Mouse (Mus musculus): Measurements from ENCODE around the gene Fkbpl. TPM values are rescaled to one million over a fixed set of nuclear protein-coding genes. Genes with fewer than 3 reads are reported as not detected.
A peak's percentile ranks its signal among the peaks of the same experiment; 100 is the strongest.

The Fkbpl gene
- polyA plus RNA-seq, 1 experiment from 2014 or later, result 19.3 TPM

DNA sequence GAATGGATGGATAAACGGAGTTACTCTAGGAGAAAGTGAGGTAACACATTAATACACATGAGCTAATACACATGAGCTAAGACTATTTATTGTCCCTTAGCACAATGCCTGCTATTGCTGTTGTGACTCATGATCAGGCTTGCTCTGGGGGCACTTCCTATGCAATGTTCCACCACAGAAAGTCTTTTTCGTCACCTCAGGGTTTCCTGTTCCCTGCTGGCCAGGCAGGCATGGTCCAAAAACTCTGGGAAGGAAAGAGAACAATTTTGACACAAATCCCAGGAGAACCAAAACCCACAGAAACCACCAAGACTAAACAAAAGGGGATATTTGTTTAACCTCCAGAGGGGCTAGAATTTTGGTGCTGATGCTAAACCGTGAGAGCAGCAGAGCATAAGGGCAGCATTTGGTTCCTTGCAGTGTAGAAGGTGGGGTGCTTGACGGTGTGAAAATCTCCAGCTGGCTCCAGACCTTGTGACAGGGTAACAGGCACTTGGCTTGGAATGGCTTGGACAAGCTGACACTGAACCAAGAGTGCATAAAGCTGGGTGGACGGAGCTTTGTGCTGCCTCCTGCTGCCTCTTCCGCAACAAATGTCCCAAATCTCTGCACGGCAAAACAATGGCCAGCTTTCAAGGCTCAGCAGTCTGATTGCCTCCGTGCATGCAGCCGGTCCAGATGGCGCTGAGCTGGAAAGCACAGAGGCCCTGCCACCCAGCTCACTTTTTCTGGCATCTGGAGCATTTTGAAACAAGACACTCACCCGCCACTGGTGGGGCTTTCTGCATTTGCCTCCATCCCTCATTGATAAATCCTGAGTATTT lies 3.6 kb upstream of the Fkbpl start:
- 18% methylated on average over 11 of the region's 11 CpGs for WGBS

GRCm38 (mm10) chr17:34641945-34642344 lies 2.6 kb upstream of the Fkbpl start:
- H3K27ac ChIP-seq (replicated peaks; ENCODE audit: low read depth, low read length), result peak overlapping the region; percentile 83
- 84% methylated on average over 3 of the region's 3 CpGs for WGBS

More for the DNA sequence above, 3.6 kb upstream of the Fkbpl start:
- Histone ChIP-seq H3K4me3 (ENCODE audit: low read depth, low read length) (no peak overlapping the region), H3K9me3 (ENCODE audit: control insufficient read depth, low read length) (no peaks in the 10 kb centered on the region), H3K27ac (replicated peaks; ENCODE audit: low read depth, low read length) (peak overlapping the region; percentile 83), H3K4me1 (ENCODE audit: control insufficient read depth, insufficient read depth, low read length) (peaks cover 11% of the 10 kb centered on the region), H3K4me2 (ENCODE audit: low read depth, severe bottlenecking) (peak overlapping the region; percentile 8; the same call in 1 of the 2 replicates), H3K27me3 (ENCODE audit: control insufficient read depth, insufficient read depth, low read length) (no peaks in the 10 kb centered on the region), H3K36me3 (ENCODE audit: control insufficient read depth, insufficient read depth, low read length) (no peaks in the 10 kb centered on the region), H3K9ac (ENCODE audit: low read length) (peak overlapping the region; percentile 34; the same call in 1 of the 2 replicates)
- ATAC-seq (ENCODE audit: insufficient number of reproducible peaks, low FRiP score, low TSS enrichment, low read depth) (0 out of 2 replicates have a peak, but pooled peaks have one; percentile 18), DNase-seq (ENCODE audit: low spot score) (peak; percentile 60)

GRCm38 (mm10) chr17:34643379-34643778 lies 1.2 kb upstream of the Fkbpl start:
- Histone ChIP-seq H3K27ac (replicated peaks; ENCODE audit: low read depth, low read length) (no peak overlapping the region), H3K4me3 (ENCODE audit: low read depth, low read length) (no peak overlapping the region), H3K4me1 (ENCODE audit: control insufficient read depth, insufficient read depth, low read length) (peaks cover 17% of the 10 kb centered on the region), H3K9me3 (ENCODE audit: control insufficient read depth, low read length) (no peaks in the 10 kb centered on the region), H3K9ac (ENCODE audit: low read length) (no peak overlapping the region), H3K27me3 (ENCODE audit: control insufficient read depth, insufficient read depth, low read length) (no peaks in the 10 kb centered on the region), H3K4me2 (ENCODE audit: low read depth, severe bottlenecking) (no peak overlapping the region), H3K36me3 (ENCODE audit: control insufficient read depth, insufficient read depth, low read length) (no peaks in the 10 kb centered on the region)
- WGBS, result 94% methylated on average over 4 of the region's 4 CpGs
- ATAC-seq (ENCODE audit: insufficient number of reproducible peaks, low FRiP score, low TSS enrichment, low read depth) (no peak), DNase-seq (ENCODE audit: low spot score) (no peak)

More at GRCm38 (mm10) chr17:34641945-34642344, 2.6 kb upstream of the Fkbpl start:
- H3K4me3 ChIP-seq (ENCODE audit: low read depth, low read length), result no peak overlapping the region
- H3K9me3 ChIP-seq (ENCODE audit: control insufficient read depth, low read length), result no peaks in the 10 kb centered on the region
- no peak for DNase-seq (ENCODE audit: low spot score)
- no peak for ATAC-seq (ENCODE audit: insufficient number of reproducible peaks, low FRiP score, low TSS enrichment, low read depth)
- no peak overlapping the region for H3K4me2 ChIP-seq (ENCODE audit: low read depth, severe bottlenecking)
- peaks cover 11% of the 10 kb centered on the region for H3K4me1 ChIP-seq (ENCODE audit: control insufficient read depth, insufficient read depth, low read length)
- H3K9ac ChIP-seq (ENCODE audit: low read length), result no peak overlapping the region
- H3K36me3 ChIP-seq (ENCODE audit: control insufficient read depth, insufficient read depth, low read length), result no peaks in the 10 kb centered on the region
- H3K27me3 ChIP-seq (ENCODE audit: control insufficient read depth, insufficient read depth, low read length), result no peaks in the 10 kb centered on the region

GRCm38 (mm10) chr17:34643944-34644343 lies 620 bp upstream of the Fkbpl start:
- H3K4me3 ChIP-seq (ENCODE audit: low read depth, low read length), result no peak overlapping the region

DNA sequence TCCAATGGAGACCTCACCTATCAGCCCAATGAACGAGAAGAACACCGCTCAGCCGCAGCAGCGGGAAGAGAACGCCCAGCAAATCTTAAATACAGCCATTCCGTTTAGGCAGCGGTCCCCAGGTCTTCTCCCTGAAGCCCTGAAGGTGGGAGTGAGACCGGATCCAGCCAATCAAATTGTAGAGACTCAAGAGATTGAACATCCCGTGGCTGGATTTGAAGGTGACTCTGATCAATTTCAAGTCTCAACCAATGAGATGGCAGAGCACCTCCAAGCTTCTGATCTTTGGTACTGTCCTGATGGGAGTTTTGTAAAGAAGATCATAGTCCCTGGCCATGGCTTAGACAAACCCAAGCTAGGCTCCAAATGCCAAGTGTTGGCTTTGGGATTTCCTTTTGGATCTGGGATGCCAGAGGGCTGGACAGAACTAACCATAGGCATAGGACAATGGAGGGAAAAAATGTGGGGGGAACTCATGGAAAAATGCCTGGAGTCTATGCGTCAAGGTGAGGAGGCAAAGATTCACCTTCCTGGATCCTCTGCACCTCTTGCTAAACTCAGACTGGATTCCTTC lies 779 bp downstream of the Fkbpl start:
- ATAC-seq (ENCODE audit: insufficient number of reproducible peaks, low FRiP score, low TSS enrichment, low read depth), result no peak
- Histone ChIP-seq H3K9me3 (ENCODE audit: control insufficient read depth, low read length) (no peaks in the 10 kb centered on the region), H3K9ac (ENCODE audit: low read length) (no peak overlapping the region), H3K4me2 (ENCODE audit: low read depth, severe bottlenecking) (peak overlapping the region; percentile 38), H3K4me3 (ENCODE audit: low read depth, low read length) (peak overlapping the region; percentile 55), H3K27me3 (ENCODE audit: control insufficient read depth, insufficient read depth, low read length) (no peaks in the 10 kb centered on the region), H3K36me3 (ENCODE audit: control insufficient read depth, insufficient read depth, low read length) (peaks cover 6% of the 10 kb centered on the region; the same call in 1 of the 2 replicates), H3K4me1 (ENCODE audit: control insufficient read depth, insufficient read depth, low read length) (peaks cover 17% of the 10 kb centered on the region), H3K27ac (replicated peaks; ENCODE audit: low read depth, low read length) (no peak overlapping the region)
- WGBS, result 46% methylated on average over 10 of the region's 10 CpGs
- DNase-seq (ENCODE audit: low spot score), result no peak

More at GRCm38 (mm10) chr17:34643944-34644343, 620 bp upstream of the Fkbpl start:
- H3K9me3 ChIP-seq (ENCODE audit: control insufficient read depth, low read length), result no peaks in the 10 kb centered on the region
- H3K4me1 ChIP-seq (ENCODE audit: control insufficient read depth, insufficient read depth, low read length), result peaks cover 17% of the 10 kb centered on the region
- DNase-seq (ENCODE audit: low spot score) (no peak), ATAC-seq (ENCODE audit: insufficient number of reproducible peaks, low FRiP score, low TSS enrichment, low read depth) (no peak)
- no peak overlapping the region for H3K9ac ChIP-seq (ENCODE audit: low read length)
- WGBS, result 82% methylated on average over 10 of the region's 10 CpGs
- H3K27ac ChIP-seq (replicated peaks; ENCODE audit: low read depth, low read length), result no peak overlapping the region
- H3K27me3 ChIP-seq (ENCODE audit: control insufficient read depth, insufficient read depth, low read length), result no peaks in the 10 kb centered on the region
- no peak overlapping the region for H3K4me2 ChIP-seq (ENCODE audit: low read depth, severe bottlenecking)
- H3K36me3 ChIP-seq (ENCODE audit: control insufficient read depth, insufficient read depth, low read length), result no peaks in the 10 kb centered on the region

DNA sequence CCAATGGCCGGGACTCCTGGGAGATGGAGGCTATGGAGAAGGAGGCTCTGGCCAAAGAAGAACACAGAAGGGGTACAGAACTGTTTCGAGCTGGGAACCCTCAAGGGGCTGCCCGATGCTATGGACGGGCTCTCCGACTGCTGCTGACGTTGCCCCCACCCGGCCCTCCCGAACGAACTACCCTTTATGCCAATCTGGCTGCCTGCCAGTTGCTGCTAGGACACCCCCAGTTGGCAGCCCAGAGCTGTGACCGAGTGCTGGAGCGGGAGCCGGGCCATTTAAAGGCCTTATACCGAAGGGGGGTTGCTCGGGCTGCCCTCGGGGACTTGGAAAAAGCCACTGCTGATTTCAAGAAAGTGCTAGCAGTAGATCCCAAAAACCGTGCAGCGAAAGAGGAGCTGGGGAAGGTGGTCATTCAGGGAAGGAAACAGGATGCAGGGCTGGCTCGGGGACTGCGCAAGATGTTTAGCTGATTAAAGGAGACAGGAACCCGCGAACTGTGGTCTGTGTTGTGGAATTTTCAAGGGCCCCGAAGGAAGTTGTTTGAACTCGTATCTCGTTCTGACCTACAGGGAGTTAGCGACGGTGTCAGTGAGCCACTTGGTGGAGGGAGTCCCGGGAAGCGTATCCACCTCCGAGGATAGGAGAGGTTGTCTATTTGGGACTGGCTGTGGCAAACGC lies 1.4 kb downstream of the Fkbpl start:
- ATAC-seq (ENCODE audit: insufficient number of reproducible peaks, low FRiP score, low TSS enrichment, low read depth) (no peak), DNase-seq (ENCODE audit: low spot score) (no peak)
- Histone ChIP-seq H3K27me3 (ENCODE audit: control insufficient read depth, insufficient read depth, low read length) (no peaks in the 10 kb centered on the region), H3K27ac (replicated peaks; ENCODE audit: low read depth, low read length) (no peak overlapping the region), H3K4me2 (ENCODE audit: low read depth, severe bottlenecking) (no peak overlapping the region; the same call in 1 of the 2 replicates), H3K9me3 (ENCODE audit: control insufficient read depth, low read length) (no peaks in the 10 kb centered on the region), H3K4me3 (ENCODE audit: low read depth, low read length) (no peak overlapping the region), H3K9ac (ENCODE audit: low read length) (no peak overlapping the region), H3K4me1 (ENCODE audit: control insufficient read depth, insufficient read depth, low read length) (peaks cover 12% of the 10 kb centered on the region), H3K36me3 (ENCODE audit: control insufficient read depth, insufficient read depth, low read length) (peaks cover 9% of the 10 kb centered on the region)
- 90% methylated on average over 30 of the region's 30 CpGs for WGBS

GRCm38 (mm10) chr17:34646906-34647787 lies 2.6 kb downstream of the Fkbpl start, which contains the start of gene Atf6b:
Gene Atf6b (plus strand): TSS chr17:34647146.
- Histone ChIP-seq H3K27ac (replicated peaks; ENCODE audit: low read depth, low read length) (peak within 1 kb of the TSS; percentile 62), H3K4me3 (ENCODE audit: low read depth, low read length) (peak within 1 kb of the TSS; percentile 97), H3K36me3 (ENCODE audit: control insufficient read depth, insufficient read depth, low read length) (peaks cover 10% of the 10 kb centered on the region), H3K9me3 (ENCODE audit: control insufficient read depth, low read length) (no peaks in the 10 kb centered on the region), H3K4me2 (ENCODE audit: low read depth, severe bottlenecking) (peak within 1 kb of the TSS; percentile 87), H3K27me3 (ENCODE audit: control insufficient read depth, insufficient read depth, low read length) (no peaks in the 10 kb centered on the region), H3K4me1 (ENCODE audit: control insufficient read depth, insufficient read depth, low read length) (peaks cover 7% of the 10 kb centered on the region; the same call in 1 of the 2 replicates), H3K9ac (ENCODE audit: low read length) (peak within 1 kb of the TSS; percentile 91)
- ATAC-seq (ENCODE audit: insufficient number of reproducible peaks, low FRiP score, low TSS enrichment, low read depth) (peak; percentile 96), DNase-seq (ENCODE audit: low spot score) (peak; percentile 94)
- 1% methylated on average over 63 of the region's 66 CpGs for WGBS

Data from limb, embryonic 11.5 days (tissue).